Mouse (Mus musculus) left cerebral cortex, postnatal 25 days (tissue): ENCODE measurements at regions not wholly inside any gene's neighbourhood (a gene's known extent, or its start where the extent isn't known, plus 50 kb on each side); places are given as distances from the start of the nearest gene placed in this dataset.

Source experiments
- DNase-seq, 2 experiments: peaks; one replicate each; pipeline ENCODE4 v3.0.0; 2022; ENCODE audit warnings: low spot score in 2 of 2, mixed read lengths in 1 of 2
- intact Hi-C: fragments of 180-260 bp; cut with DNase I; formaldehyde crosslinking; loops from one replicate; pipeline ENCODE4 v1.15.1; 2025
- microRNA-seq, 2 experiments: library from miRNA; unstranded; fragments of <30 nt; microRNA quantifications; one replicate each; pipeline ENCODE4 v1.2.0; 2022

DNA sequence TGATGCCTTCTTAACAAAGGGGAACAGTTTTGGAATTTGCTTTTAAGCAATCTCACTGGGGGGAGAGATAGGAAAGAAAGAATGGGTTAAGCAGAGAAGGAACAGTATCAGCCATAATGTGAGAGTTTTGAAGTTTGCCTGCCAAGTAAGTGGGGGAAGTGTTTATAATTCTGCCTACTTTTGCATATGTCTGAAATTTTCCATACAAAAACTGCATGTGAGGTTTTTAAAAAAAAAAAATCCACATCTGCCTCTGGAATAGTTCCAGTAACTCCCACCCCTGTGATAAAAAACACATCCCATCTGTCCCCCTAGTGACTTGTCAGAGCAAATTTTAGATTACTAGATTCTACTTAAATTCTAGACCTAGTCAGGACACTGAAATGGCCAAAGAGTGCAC, 63.5 kb upstream of the Pitrm1 start:
- intact Hi-C loops: no loop called here

GRCm38 (mm10) chr13:6487837-6488236, 60.1 kb upstream of the Pitrm1 start:
- intact Hi-C loops: no loop called here
- DNase-seq: no peak

More for the DNA sequence above, 63.5 kb upstream of the Pitrm1 start:
- peak in 1 of 2 experiments; percentile 82 for DNase-seq

DNA sequence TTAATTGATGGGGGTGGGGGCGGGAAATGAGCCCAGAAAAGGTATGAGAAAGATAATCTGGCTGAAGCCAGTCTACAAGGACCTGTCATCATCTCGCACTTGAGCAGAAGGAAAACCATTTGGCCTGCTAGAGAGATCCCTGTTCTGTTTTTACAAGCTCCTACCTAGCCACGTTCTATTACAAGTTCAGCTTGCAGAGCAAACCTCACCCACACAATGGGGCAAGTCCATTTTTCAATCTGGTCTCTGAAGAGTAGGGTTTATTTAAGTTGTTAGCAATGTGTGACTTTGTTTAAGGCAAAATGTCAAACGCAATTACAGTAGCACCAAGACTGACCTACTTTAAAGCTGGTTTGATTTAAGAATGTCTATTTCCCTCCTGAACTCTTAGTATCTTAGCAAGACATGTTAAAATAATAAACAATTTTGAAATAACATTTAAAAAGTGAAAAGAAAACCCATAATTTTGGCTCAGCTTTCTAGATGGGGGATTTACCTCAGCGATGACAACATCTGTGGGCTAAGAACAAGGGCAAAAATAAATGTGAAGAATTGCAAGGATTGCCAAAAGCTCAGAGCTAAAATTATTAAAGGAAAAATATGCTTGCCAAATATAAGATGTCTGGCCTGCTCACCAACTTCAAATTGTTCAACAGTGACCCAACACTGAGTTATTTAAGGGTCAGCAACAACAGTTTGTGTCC, 54.9 kb upstream of the Pitrm1 start:
- peak in 1 of 2 experiments; percentile 78 for DNase-seq

More for the DNA sequence above, 54.9 kb upstream of the Pitrm1 start:
- intact Hi-C loops: no loop called here

Small RNA genes in the stretch of these regions (microRNA-seq; reads per million reads assigned to microRNA genes)
- gene Gm26259: 0 reads per million in 2 experiments
